ENCODE assay signal across 10 mouse cellular contexts in the genomic region with DNA sequence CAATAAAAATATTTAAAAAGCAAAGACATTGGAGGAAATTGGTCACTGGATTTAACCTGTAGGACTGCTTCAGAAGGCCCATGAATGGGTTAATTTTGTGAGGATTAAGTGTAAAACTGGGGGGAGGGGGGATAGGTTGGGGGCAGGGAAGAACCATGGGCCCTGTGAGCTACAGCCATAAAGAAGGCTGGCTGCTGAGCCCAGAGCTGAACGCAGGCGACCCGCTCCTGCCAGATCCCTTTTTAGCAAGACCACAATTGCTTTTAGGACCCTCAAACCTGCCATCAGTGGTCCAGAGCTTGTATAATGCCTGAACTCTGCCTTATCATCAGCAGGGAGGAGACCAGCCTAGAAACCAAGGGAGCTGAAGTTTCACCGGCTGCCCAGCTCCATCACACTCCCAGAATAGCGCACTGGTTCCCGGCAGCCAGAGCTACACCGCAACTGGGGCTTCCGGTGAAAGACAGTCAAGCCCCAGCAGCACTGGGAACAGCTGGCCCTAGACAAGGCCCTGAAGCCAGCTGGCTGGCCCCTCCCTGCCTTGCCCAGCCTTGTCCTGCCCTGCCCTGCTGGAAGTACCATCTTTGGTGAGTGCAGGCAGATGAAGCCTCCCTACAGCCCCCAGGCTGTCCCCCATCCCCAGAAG. TPM values are rescaled to one million over a fixed set of nuclear protein-coding genes. Genes with fewer than 3 reads are reported as not detected.
DNase-seq lines count a peak whose midpoint lies in the region; ATAC-seq and TF ChIP-seq lines count a peak whose summit lies in the region.
"Had no signal": no experiment of that assay in that cellular context is flagged by ENCODE, and none has a peak within 500 bp of the region (broad histone marks: within the 10 kb centered on the region; RNA-seq: fewer than 3 reads in every experiment).

No protein-coding gene starts in this region.

- H3K4me2 ChIP-seq in embryonic facial prominence, embryonic 14.5 days (ENCODE audit: low read depth, low read length): no peak overlapping the region
- H3K4me2 ChIP-seq in hindbrain, embryonic 12.5 days (replicated peaks): no peak overlapping the region
- peak overlapping the region; percentile 52 for H3K4me2 ChIP-seq in myocyte (ENCODE audit: low read depth)

- no peaks in the 10 kb centered on the region for H3K79me2 ChIP-seq in myocyte (ENCODE audit: control insufficient read depth, insufficient read depth)

- H3K9me3 ChIP-seq in embryonic facial prominence, embryonic 14.5 days (ENCODE audit: control insufficient read depth, low read length): no peaks in the 10 kb centered on the region
- 0 out of 2 replicates have a peak, but pooled peaks cover 5% of the 10 kb centered on the region for H3K9me3 ChIP-seq in hindbrain, embryonic 12.5 days (replicated peaks)

- peak overlapping the region; percentile 32 for H3K9ac ChIP-seq in embryonic facial prominence, embryonic 14.5 days (ENCODE audit: low read depth, low read length)
- H3K9ac ChIP-seq in hindbrain, embryonic 12.5 days: no peak overlapping the region

- peak; percentile 52 for TF ChIP-seq POLR2A in myocyte (IDR thresholded peaks at IDR 0.05; ENCODE audit: insufficient read length, low read depth)

- no peak overlapping the region for H3K4me3 ChIP-seq in embryonic facial prominence, embryonic 14.5 days (ENCODE audit: low read depth, low read length)
- H3K4me3 ChIP-seq in hindbrain, embryonic 12.5 days: no peak overlapping the region
- no peak overlapping the region for H3K4me3 ChIP-seq in myocyte

- 6% methylated on average over 8 of the region's 8 CpGs for WGBS in embryonic facial prominence, embryonic 14.5 days
- 11% methylated on average over 8 of the region's 8 CpGs for WGBS in hindbrain, embryonic 12.5 days

- peaks cover 11% of the 10 kb centered on the region for H3K4me1 ChIP-seq in embryonic facial prominence, embryonic 14.5 days (ENCODE audit: control insufficient read depth, insufficient read depth, low read length)
- peaks cover 10% of the 10 kb centered on the region for H3K4me1 ChIP-seq in hindbrain, embryonic 12.5 days

- H3K27me3 ChIP-seq in embryonic facial prominence, embryonic 14.5 days (replicated peaks; ENCODE audit: control insufficient read depth, insufficient read depth, low read length): no peaks in the 10 kb centered on the region; the same call in 1 of the 2 replicates
- H3K27me3 ChIP-seq in hindbrain, embryonic 12.5 days: peaks cover 9% of the 10 kb centered on the region
- H3K27me3 ChIP-seq in myocyte (ENCODE audit: control insufficient read depth, insufficient read depth, insufficient read length): no peaks in the 10 kb centered on the region
- H3K27me3 ChIP-seq: Patski had no signal

- H3K36me3 ChIP-seq in embryonic facial prominence, embryonic 14.5 days (ENCODE audit: control insufficient read depth, insufficient read depth, low read length): no peaks in the 10 kb centered on the region
- H3K36me3 ChIP-seq in hindbrain, embryonic 12.5 days: no peaks in the 10 kb centered on the region
- no peaks in the 10 kb centered on the region for H3K36me3 ChIP-seq in myocyte (ENCODE audit: control insufficient read depth, insufficient read depth)

- H3ac ChIP-seq in myocyte (ENCODE audit: control insufficient read depth, insufficient read length): no peak overlapping the region

- ATAC-seq in embryonic facial prominence, embryonic 14.5 days (ENCODE audit: low read depth): peak; percentile 92
- peak; percentile 78 for ATAC-seq in hindbrain, embryonic 12.5 days (ENCODE audit: low FRiP score)
- ATAC-seq in erythroid progenitor cell, adult 5-6 weeks (replicated peaks; ENCODE audit: low FRiP score, poor library complexity, severe bottlenecking): no peak
- ATAC-seq in erythroblast, adult 5-6 weeks (replicated peaks; ENCODE audit: low FRiP score, poor library complexity, severe bottlenecking): no peak

- DNase-seq in kidney, postnatal 10 days: peak; percentile 60
- no peak for DNase-seq in kidney, adult 8-10 months
- DNase-seq in embryonic facial prominence, embryonic 14.5 days (ENCODE audit: low spot score): peak; percentile 88
- no peak for DNase-seq in T-cell, adult 2 months (ENCODE audit: low spot score)

- H3K27ac ChIP-seq in embryonic facial prominence, embryonic 14.5 days (replicated peaks; ENCODE audit: low read depth, low read length): peak overlapping the region; percentile 72
- peak overlapping the region; percentile 25; the same call in 1 of the 2 replicates for H3K27ac ChIP-seq in hindbrain, embryonic 12.5 days

TF ChIP-seq in myocyte, 11 proteins besides CTCF, POLR2A, EP300 and RAD21:
- no peak for TF ChIP-seq USF1 (IDR thresholded peaks at IDR 0.05; ENCODE audit: low read depth)
- no peak for TF ChIP-seq REST (IDR thresholded peaks at IDR 0.05; ENCODE audit: insufficient read depth, insufficient read length)
- TF ChIP-seq E2F4 (IDR thresholded peaks at IDR 0.05; ENCODE audit: insufficient read depth): no peak
- peak; percentile 44 for TF ChIP-seq POLR2AphosphoS2 (IDR thresholded peaks at IDR 0.05; ENCODE audit: insufficient read length, low read depth)
- peak; percentile 88 to 99 (median 96) for TF ChIP-seq MYOD1 (IDR thresholded peaks at IDR 0.05; ENCODE audit: control insufficient read depth in 1 of 3, insufficient read length in 2 of 3, low read depth in 2 of 3)
- no peak for TF ChIP-seq MAX (IDR thresholded peaks at IDR 0.05; ENCODE audit: low read depth)
- peak; percentile 93 for TF ChIP-seq TCF3 (IDR thresholded peaks at IDR 0.05; ENCODE audit: insufficient read length, low read depth)
- TF ChIP-seq CEBPB (IDR thresholded peaks at IDR 0.05; ENCODE audit: insufficient read depth, poor library complexity, severe bottlenecking): no peak
- peak; percentile 90 for TF ChIP-seq TCF12 (IDR thresholded peaks at IDR 0.05; ENCODE audit: insufficient read depth, poor library complexity, severe bottlenecking)
- TF ChIP-seq MYOG (IDR thresholded peaks at IDR 0.05; ENCODE audit: control insufficient read depth in 1 of 3, insufficient read depth in 1 of 3, insufficient read length in 2 of 3, low read depth in 2 of 3): peak; percentile 98 to 99 (median 99)
- TF ChIP-seq SRF (IDR thresholded peaks at IDR 0.05; ENCODE audit: control insufficient read depth, insufficient read length, low read depth): peak; percentile 25

RNA-seq across cellular contexts. Expression of a gene that starts 7.0 kb away (rescaled TPM):
- 39.6 and 40.3 TPM in 2 replicates for polyA plus RNA-seq in embryonic facial prominence, embryonic 14.5 days (2014; fragmentation: Nextera tagmentation; extraction: Ambion mirVana)
- polyA plus RNA-seq in hindbrain, embryonic 12.5 days (2016; fragmentation: Nextera tagmentation; extraction: Ambion mirVana): 29.7 and 30.0 TPM in 2 replicates
- polyA plus RNA-seq in myocyte (2012; fragmentation: generic; extraction: Trizol): 172 TPM
- total RNA-seq in erythroid progenitor cell, adult 5-6 weeks (2015; ENCODE audit: low replicate concordance): not detected in 2 replicates
- total RNA-seq in erythroid progenitor cell, adult 5-6 weeks (2017; ENCODE audit: low replicate concordance): not detected in 2 replicates
- 0.77 TPM in 1 of 2 replicates, not detected in the other for total RNA-seq in erythroblast, adult 5-6 weeks (2015; ENCODE audit: low replicate concordance)
- total RNA-seq in erythroblast, adult 5-6 weeks (2017; ENCODE audit: low replicate concordance): 0.09 TPM in 1 of 2 replicates, not detected in the other

RNA-seq across cellular contexts. Expression of a gene that starts 45.2 kb away (rescaled TPM):
- not detected in 2 replicates for polyA plus RNA-seq in embryonic facial prominence, embryonic 14.5 days (2014; fragmentation: Nextera tagmentation; extraction: Ambion mirVana)
- not detected in 2 replicates for polyA plus RNA-seq in hindbrain, embryonic 12.5 days (2016; fragmentation: Nextera tagmentation; extraction: Ambion mirVana)
- 0.07 TPM for polyA plus RNA-seq in myocyte (2012; fragmentation: generic; extraction: Trizol)
- not detected in 2 replicates for total RNA-seq in erythroid progenitor cell, adult 5-6 weeks (2015; ENCODE audit: low replicate concordance)
- total RNA-seq in erythroid progenitor cell, adult 5-6 weeks (2017; ENCODE audit: low replicate concordance): not detected in 2 replicates
- total RNA-seq in erythroblast, adult 5-6 weeks (2015; ENCODE audit: low replicate concordance): not detected in 2 replicates
- not detected in 2 replicates for total RNA-seq in erythroblast, adult 5-6 weeks (2017; ENCODE audit: low replicate concordance)
- polyA plus RNA-seq: spleen, adult 2 months had no signal

RNA-seq across cellular contexts. Expression of a gene that starts 45.9 kb away (rescaled TPM):
- 0.96 and 1.7 TPM in 2 replicates for polyA plus RNA-seq in embryonic facial prominence, embryonic 14.5 days (2014; fragmentation: Nextera tagmentation; extraction: Ambion mirVana)
- polyA plus RNA-seq in hindbrain, embryonic 12.5 days (2016; fragmentation: Nextera tagmentation; extraction: Ambion mirVana): 0.79 and 1.1 TPM in 2 replicates
- polyA plus RNA-seq in myocyte (2012; fragmentation: generic; extraction: Trizol): 0.40 TPM
- 2.1 and 4.3 TPM in 2 replicates for total RNA-seq in erythroid progenitor cell, adult 5-6 weeks (2015; ENCODE audit: low replicate concordance)
- 2.9 and 6.0 TPM in 2 replicates for total RNA-seq in erythroid progenitor cell, adult 5-6 weeks (2017; ENCODE audit: low replicate concordance)
- total RNA-seq in erythroblast, adult 5-6 weeks (2015; ENCODE audit: low replicate concordance): 3.8 and 4.8 TPM in 2 replicates
- 3.7 and 7.1 TPM in 2 replicates for total RNA-seq in erythroblast, adult 5-6 weeks (2017; ENCODE audit: low replicate concordance)

RNA-seq across cellular contexts. Expression of a gene that starts 48.2 kb away (rescaled TPM):
- polyA plus RNA-seq in embryonic facial prominence, embryonic 14.5 days (2014; fragmentation: Nextera tagmentation; extraction: Ambion mirVana): 3.2 and 4.5 TPM in 2 replicates
- 32.2 and 37.3 TPM in 2 replicates for polyA plus RNA-seq in hindbrain, embryonic 12.5 days (2016; fragmentation: Nextera tagmentation; extraction: Ambion mirVana)
- 34.0 TPM for polyA plus RNA-seq in myocyte (2012; fragmentation: generic; extraction: Trizol)
- total RNA-seq in erythroid progenitor cell, adult 5-6 weeks (2015; ENCODE audit: low replicate concordance): not detected in 2 replicates
- total RNA-seq in erythroid progenitor cell, adult 5-6 weeks (2017; ENCODE audit: low replicate concordance): not detected in 2 replicates
- total RNA-seq in erythroblast, adult 5-6 weeks (2015; ENCODE audit: low replicate concordance): not detected in 2 replicates
- total RNA-seq in erythroblast, adult 5-6 weeks (2017; ENCODE audit: low replicate concordance): not detected in 2 replicates

Comparison
In these comparisons a context has a peak if more than half of its experiments do, and no peak if none do; other contexts are left out.
1. DNase-seq: peak in kidney, postnatal 10 days (single experiment) and embryonic facial prominence, embryonic 14.5 days (single experiment); none in kidney, adult 8-10 months (0 of 2) and T-cell, adult 2 months (single experiment).
2. ATAC-seq: peak in embryonic facial prominence, embryonic 14.5 days (single experiment) and hindbrain, embryonic 12.5 days (single experiment); none in erythroid progenitor cell, adult 5-6 weeks (single experiment) and erythroblast, adult 5-6 weeks (single experiment).